Mouse (Mus musculus) lung, embryonic 16.5 days (tissue): ENCODE measurements around the gene Acaa1a. TPM values are rescaled to one million over a fixed set of nuclear protein-coding genes. Genes with fewer than 3 reads are reported as not detected.

Experiments
- ATAC-seq: fragments of 200-750 bp; cut with Nextera tagmentation; 2 replicates; pipeline ENCODE4 v1.8.0; 2017; ENCODE audit warnings: low read depth, mild to moderate bottlenecking, moderate library complexity
- H3K27ac ChIP-seq: fragments of 300-500 bp; sonication (generic); 2 replicates; pipeline ENCODE4 v1.5.1; 2014; ENCODE audit warnings: mild to moderate bottlenecking, control low read depth, low read length
- H3K27me3 ChIP-seq: fragments of 300-500 bp; sonication (generic); 2 replicates; pipeline ENCODE4 v1.6.1; 2014; ENCODE audit warnings: low read depth, low read length, mixed read lengths; ENCODE audit not compliant: control insufficient read depth, insufficient read depth
- H3K36me3 ChIP-seq: fragments of 300-500 bp; sonication (generic); 2 replicates; pipeline ENCODE4 v1.6.1; 2014; ENCODE audit warnings: low read length; ENCODE audit not compliant: control insufficient read depth, insufficient read depth
- H3K4me1 ChIP-seq: fragments of 300-500 bp; sonication (generic); replicated peaks from 2 replicates; pipeline ENCODE4 v1.6.1; 2014; ENCODE audit warnings: low read length, mixed read lengths; ENCODE audit not compliant: control insufficient read depth, insufficient read depth
- H3K4me2 ChIP-seq: fragments of 300-500 bp; sonication (generic); 2 replicates; pipeline ENCODE4 v1.6.1; 2014; ENCODE audit warnings: low read depth, low read length, control low read depth
- H3K4me3 ChIP-seq: fragments of 300-500 bp; sonication (generic); 2 replicates; pipeline ENCODE4 v1.5.1; 2014; ENCODE audit warnings: mild to moderate bottlenecking, low read length, control low read depth
- H3K9ac ChIP-seq: fragments of 300-500 bp; sonication (generic); 2 replicates; pipeline ENCODE4 v1.6.1; 2014; ENCODE audit warnings: low read length, control low read depth
- H3K9me3 ChIP-seq: fragments of 300-500 bp; sonication (generic); 2 replicates; pipeline ENCODE4 v1.6.1; 2016; ENCODE audit warnings: low read length; ENCODE audit not compliant: control insufficient read depth
- WGBS: fragments of 180-500 bp; shearing (Covaris S2); extraction: QIAGEN DNeasy Blood & Tissue Kit; methylation state at CpG from one replicate; pipeline ENCODE4 v1.1.7; 2014; 5-methylcytosine and 5-hydroxymethylcytosine counted together
- polyA plus RNA-seq: library from polyadenylated mRNA; unstranded; fragments of >200 nt; fragmentation: Nextera tagmentation; extraction: Ambion mirVana; gene quantifications from 2 replicates; pipeline ENCODE4 v1.2.1, GENCODE M21; 2015

The Acaa1a gene
- polyA plus RNA-seq, 1 experiment from 2014 or later, result 111 TPM

DNA sequence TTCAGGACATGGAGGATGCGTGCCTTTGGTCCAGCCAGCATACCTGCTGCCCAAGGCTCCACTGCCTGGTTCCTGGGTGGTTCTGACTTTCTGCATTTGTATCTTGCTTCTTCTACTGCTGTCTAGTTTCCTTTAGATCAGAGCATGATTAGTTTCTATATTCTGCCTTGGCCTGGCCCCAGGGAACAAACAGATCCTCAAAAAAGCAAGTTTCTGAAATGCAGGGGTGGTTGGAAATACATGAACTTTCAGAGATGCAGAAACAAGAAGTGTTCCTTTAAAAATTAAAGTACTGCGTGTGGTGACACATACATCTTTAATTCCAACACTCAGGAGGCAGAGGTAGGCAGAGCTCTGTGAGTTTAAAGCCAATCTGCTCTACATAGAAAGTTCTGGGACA is 4.6 kb upstream of the Acaa1a start:
- no peaks in the 10 kb centered on the region for H3K27me3 ChIP-seq
- H3K9me3 ChIP-seq, result no peaks in the 10 kb centered on the region
- peaks cover 11% of the 10 kb centered on the region; the same call in 1 of the 2 replicates for H3K4me1 ChIP-seq
- no peak for ATAC-seq
- H3K36me3 ChIP-seq, result peaks cover 5% of the 10 kb centered on the region; the same call in 1 of the 2 replicates
- H3K9ac ChIP-seq, result no peak overlapping the region
- H3K27ac ChIP-seq, result peak overlapping the region; percentile 9
- H3K4me3 ChIP-seq, result no peak overlapping the region
- H3K4me2 ChIP-seq, result no peak overlapping the region
- 79% methylated on average over 2 of the region's 2 CpGs for WGBS

DNA sequence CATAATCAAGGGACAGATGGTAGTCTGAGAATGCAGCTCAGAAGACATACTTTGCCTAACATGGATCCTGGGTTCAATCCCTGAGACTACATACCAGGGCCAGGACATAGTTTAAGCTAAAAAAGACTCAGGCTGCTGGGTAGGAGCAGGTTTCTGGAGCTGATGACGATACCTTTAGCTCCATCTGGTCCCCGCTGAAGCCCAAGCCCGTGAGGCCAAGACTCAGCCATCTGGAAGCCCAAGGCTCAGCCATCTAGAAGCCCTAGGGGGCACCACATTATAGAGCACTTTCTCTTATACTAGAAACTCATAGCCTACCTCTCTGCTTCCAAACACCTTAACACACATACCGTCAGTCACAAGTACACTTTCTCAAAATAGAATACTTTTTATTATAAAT is 3.9 kb upstream of the Acaa1a start:
- H3K9ac ChIP-seq, result no peak overlapping the region
- WGBS, result 73% methylated on average over 4 of the region's 4 CpGs
- no peaks in the 10 kb centered on the region for H3K9me3 ChIP-seq
- ATAC-seq, result no peak
- peaks cover 5% of the 10 kb centered on the region; the same call in 1 of the 2 replicates for H3K36me3 ChIP-seq
- H3K4me3 ChIP-seq, result no peak overlapping the region
- no peak overlapping the region for H3K27ac ChIP-seq
- peaks cover 15% of the 10 kb centered on the region for H3K4me1 ChIP-seq
- H3K4me2 ChIP-seq, result no peak overlapping the region
- no peaks in the 10 kb centered on the region for H3K27me3 ChIP-seq

DNA sequence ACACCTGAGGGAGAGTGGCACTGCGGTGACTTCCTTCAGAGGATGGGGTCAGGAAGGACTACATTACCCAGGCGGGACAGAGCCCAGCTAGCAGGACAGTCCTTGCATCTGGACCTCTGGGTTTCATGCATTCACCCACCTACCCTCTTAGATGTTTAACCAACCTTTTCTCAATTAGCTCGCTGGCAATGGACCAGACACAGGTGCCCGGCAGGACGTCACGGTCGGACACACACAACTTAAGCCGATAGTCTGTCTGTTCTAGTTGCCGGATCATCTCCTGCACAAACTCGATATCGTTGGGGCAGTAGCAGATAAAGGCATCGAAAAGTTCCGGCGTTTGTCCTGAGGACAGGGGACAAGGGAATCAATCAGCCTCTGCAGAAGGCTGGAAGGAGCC is 1.6 kb upstream of the Acaa1a start:
- peaks cover 5% of the 10 kb centered on the region; the same call in 1 of the 2 replicates for H3K36me3 ChIP-seq
- no peak overlapping the region for H3K27ac ChIP-seq
- ATAC-seq, result no peak
- peaks cover 26% of the 10 kb centered on the region for H3K4me1 ChIP-seq
- no peaks in the 10 kb centered on the region for H3K9me3 ChIP-seq
- no peak overlapping the region for H3K4me2 ChIP-seq
- no peak overlapping the region for H3K9ac ChIP-seq
- H3K27me3 ChIP-seq, result no peaks in the 10 kb centered on the region
- 93% methylated on average over 14 of the region's 14 CpGs for WGBS
- H3K4me3 ChIP-seq, result no peak overlapping the region

DNA sequence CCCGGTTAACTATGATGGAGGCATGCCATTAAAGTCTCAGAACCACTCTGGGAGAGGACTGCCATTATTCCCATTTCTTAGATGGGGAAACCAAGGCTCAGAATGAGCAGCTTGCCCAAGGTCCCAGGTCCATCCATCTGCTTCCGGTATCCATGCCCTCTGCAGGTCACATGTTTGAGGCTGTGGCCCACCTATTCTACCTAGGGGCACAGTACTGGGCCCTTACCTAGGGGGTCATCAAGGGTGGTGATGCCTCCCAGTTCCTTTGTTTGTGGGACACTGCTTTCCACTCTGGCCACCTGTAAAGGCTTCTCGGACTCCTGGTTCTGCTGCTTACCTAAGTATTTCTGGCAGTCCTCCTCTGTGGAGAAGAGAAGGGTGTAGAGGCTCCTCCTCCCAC is 1.1 kb upstream of the Acaa1a start:
- 84% methylated on average over 3 of the region's 3 CpGs for WGBS
- Histone ChIP-seq H3K27me3 (no peaks in the 10 kb centered on the region), H3K9ac (no peak overlapping the region), H3K4me3 (no peak overlapping the region), H3K4me1 (peaks cover 27% of the 10 kb centered on the region), H3K4me2 (no peak overlapping the region), H3K9me3 (no peaks in the 10 kb centered on the region), H3K27ac (no peak overlapping the region), H3K36me3 (peaks cover 5% of the 10 kb centered on the region; the same call in 1 of the 2 replicates)
- no peak for ATAC-seq

DNA sequence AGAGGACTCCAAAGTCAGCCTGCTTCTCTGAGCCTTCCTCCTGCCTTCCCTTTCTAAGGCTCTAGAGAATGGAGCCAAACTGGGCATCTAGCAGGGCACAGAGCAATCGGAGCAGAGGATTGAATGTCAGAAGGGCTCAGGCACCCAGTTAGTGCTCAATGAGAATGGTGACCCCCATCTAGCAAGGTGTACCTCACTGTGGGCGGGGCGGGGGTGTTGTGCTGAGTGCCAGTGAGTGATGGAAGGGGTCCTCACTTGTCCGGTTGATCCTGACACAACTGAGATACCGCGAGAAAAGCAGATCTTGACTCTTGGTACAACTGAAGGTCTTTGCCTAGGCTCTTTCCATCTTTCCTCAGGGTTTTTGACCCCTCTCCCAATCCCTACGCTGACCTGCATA is 370 bp upstream of the Acaa1a start:
- H3K4me3 ChIP-seq, result peak overlapping the region; percentile 86
- no peak for ATAC-seq
- peak overlapping the region; percentile 96 for H3K4me2 ChIP-seq
- no peaks in the 10 kb centered on the region for H3K27me3 ChIP-seq
- peaks cover 9% of the 10 kb centered on the region for H3K36me3 ChIP-seq
- no peaks in the 10 kb centered on the region for H3K9me3 ChIP-seq
- peak overlapping the region; percentile 91 for H3K9ac ChIP-seq
- WGBS, result 38% methylated on average over 7 of the region's 7 CpGs
- no peak overlapping the region for H3K27ac ChIP-seq
- H3K4me1 ChIP-seq, result peaks cover 24% of the 10 kb centered on the region

DNA sequence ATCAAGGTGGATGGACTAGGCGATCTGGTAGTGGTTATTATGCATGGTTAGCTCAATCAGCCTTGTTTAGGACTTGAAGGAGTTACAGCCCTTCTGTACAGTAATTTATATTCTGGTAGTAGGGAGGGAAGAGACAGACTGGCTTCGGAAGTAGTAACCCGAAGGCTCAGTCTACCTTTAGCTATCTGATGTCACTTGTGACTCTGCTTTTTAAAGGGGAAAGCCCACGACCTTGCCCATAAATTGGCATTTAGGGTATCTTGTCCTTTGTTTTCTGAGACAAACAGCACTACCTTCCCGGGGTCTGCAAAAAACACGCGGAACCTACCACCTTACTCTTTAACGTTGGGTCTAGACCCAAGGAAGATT is 720 bp downstream of the Acaa1a start:
- WGBS, result 2% methylated on average over 8 of the region's 8 CpGs
- peak overlapping the region; percentile 86 for H3K4me3 ChIP-seq
- H3K27me3 ChIP-seq, result no peaks in the 10 kb centered on the region
- H3K9ac ChIP-seq, result peak overlapping the region; percentile 91
- peak overlapping the region; percentile 96 for H3K27ac ChIP-seq
- peaks cover 18% of the 10 kb centered on the region for H3K4me1 ChIP-seq
- H3K36me3 ChIP-seq, result peaks cover 16% of the 10 kb centered on the region
- H3K9me3 ChIP-seq, result no peaks in the 10 kb centered on the region
- H3K4me2 ChIP-seq, result peak overlapping the region; percentile 96
- ATAC-seq, result no peak

DNA sequence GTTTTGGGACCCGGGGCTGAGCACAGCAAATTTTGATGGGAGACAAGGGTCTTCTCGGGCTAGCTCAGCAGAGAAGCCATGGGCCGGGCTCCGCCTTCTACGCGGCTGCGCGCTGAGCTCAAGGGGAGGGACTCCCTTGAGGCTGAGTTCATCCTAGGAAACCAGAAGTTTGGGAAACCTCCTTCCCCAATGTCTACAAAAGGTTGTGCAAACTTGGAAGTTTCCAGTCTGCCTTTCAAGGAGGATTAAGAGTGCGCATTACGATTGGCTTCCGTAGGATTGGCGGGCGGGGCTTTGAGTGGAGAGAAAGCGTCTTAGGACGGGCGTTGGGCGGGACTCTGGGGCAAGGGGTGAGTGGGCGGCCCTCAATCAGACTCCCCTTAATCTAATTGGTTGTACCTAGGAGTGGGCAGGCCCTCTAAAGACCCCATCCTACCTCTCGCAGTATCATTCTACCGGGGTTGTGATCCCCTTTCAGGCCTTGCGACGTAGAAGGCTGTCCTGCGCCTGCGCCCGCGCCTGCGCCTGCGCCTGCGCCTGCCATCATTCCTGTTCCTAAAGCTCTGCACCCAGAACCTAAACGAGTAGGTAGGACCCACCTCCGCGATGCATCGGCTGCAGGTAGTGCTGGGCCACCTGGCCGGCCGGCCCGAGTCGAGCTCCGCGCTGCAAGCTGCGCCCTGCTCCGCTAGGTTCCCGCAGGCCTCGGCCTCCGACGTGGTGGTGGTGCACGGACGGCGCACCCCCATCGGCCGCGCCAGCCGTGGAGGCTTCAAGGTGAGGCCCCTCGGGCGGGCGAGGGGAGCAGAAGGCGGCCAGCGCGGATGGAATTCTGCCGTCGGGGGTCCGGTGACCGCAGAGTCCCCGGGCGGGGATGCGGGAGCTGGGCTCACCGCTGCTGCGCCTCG is 1.7 kb downstream of the Acaa1a start, which contains the start of gene Myd88:
Gene Myd88 (minus strand): TSS at position 503 of the 908 bp plus-strand sequence.
- under 1% methylated on average over 68 of the region's 68 CpGs for WGBS
- Histone ChIP-seq H3K4me1 (peaks cover 18% of the 10 kb centered on the region), H3K27me3 (no peaks in the 10 kb centered on the region)

DNA sequence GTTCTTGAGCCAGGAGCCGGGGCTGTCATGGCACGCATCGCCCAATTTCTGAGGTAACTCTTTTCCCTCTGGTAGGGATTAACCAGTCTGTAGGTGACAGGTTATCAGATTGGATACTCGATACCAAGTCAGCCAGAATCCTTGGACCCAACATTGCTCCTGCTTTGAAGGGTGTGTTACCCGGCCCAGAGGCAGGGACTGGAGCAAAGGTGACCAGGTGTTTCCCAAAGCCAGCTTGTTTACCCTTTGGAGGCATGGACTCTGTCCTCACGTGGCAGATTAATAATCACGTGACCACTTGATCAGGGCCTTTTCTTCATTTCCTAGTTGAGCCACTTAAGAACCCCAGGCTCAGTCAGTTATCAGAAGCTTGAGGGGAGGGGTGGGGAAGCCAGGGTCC is 3.3 kb downstream of the Acaa1a start:
- peaks cover 16% of the 10 kb centered on the region; the same call in 1 of the 2 replicates for H3K36me3 ChIP-seq
- peak overlapping the region; percentile 91 for H3K9ac ChIP-seq
- H3K4me1 ChIP-seq, result peaks cover 18% of the 10 kb centered on the region
- H3K27me3 ChIP-seq, result no peaks in the 10 kb centered on the region
- H3K4me3 ChIP-seq, result no peak overlapping the region
- WGBS, result 81% methylated on average over 7 of the region's 7 CpGs
- H3K9me3 ChIP-seq, result no peaks in the 10 kb centered on the region
- H3K4me2 ChIP-seq, result no peak overlapping the region
- no peak overlapping the region for H3K27ac ChIP-seq
- no peak for ATAC-seq

More for the DNA sequence above, 1.7 kb downstream of the Acaa1a start, which contains the start of gene Myd88:
- H3K27ac ChIP-seq, result peak within 1 kb of the TSS; percentile 96
- no peaks in the 10 kb centered on the region for H3K9me3 ChIP-seq
- H3K9ac ChIP-seq, result peak within 1 kb of the TSS; percentile 91
- peak within 1 kb of the TSS; percentile 86 for H3K4me3 ChIP-seq
- H3K36me3 ChIP-seq, result peaks cover 15% of the 10 kb centered on the region
- H3K4me2 ChIP-seq, result peak within 1 kb of the TSS; percentile 96
- ATAC-seq, result peak; percentile 98

DNA sequence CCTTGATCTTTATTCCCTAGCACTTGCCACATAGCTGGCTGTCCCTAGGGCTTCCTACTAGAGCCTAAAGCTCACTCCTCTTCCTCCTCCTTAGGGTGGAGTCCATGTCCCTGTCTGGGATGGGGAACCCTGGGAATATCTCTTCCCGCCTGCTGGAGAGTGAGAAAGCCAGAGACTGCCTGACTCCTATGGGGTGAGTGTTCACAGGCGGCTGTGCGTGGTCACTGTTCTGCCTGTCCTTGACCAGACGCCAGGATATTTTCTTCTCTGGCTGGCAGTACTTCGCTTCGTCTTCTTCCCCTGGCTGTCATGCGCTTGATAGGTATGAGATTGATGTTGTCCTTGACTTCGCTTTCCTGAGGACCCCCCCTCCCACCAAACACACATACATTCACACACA is 6.9 kb downstream of the Acaa1a start:
- Histone ChIP-seq H3K36me3 (peaks cover 22% of the 10 kb centered on the region), H3K9me3 (no peaks in the 10 kb centered on the region), H3K4me1 (peaks cover 12% of the 10 kb centered on the region), H3K4me3 (no peak overlapping the region), H3K27me3 (no peaks in the 10 kb centered on the region), H3K27ac (no peak overlapping the region), H3K9ac (no peak overlapping the region), H3K4me2 (no peak overlapping the region)
- 89% methylated on average over 8 of the region's 8 CpGs for WGBS
- ATAC-seq, result no peak
